Mouse (Mus musculus): ENCODE measurements at regions not wholly inside any gene's neighbourhood (a gene's known extent, or its start where the extent isn't known, plus 50 kb on each side); places are given as distances from the start of the nearest gene placed in this dataset.
A peak's percentile ranks its signal among the peaks of the same experiment; 100 is the strongest.
"Not testable (repeated sequence)": the region's sequence is repeated elsewhere in the genome, so short reads cannot be mapped to it uniquely, and the experiment has no call there.

- Histone ChIP-seq H3K36me3 (replicated peaks) (no peaks in the 10 kb centered on the region), H3K4me1 (no peaks in the 10 kb centered on the region), H3K9ac (no peak overlapping the region), H3K27ac (no peak overlapping the region), H3K9me3 (no peaks in the 10 kb centered on the region), H3K4me2 (no peak overlapping the region), H3K4me3 (no peak overlapping the region), H3K27me3 (replicated peaks) (no peaks in the 10 kb centered on the region)
- 85% methylated on average over 5 of the region's 5 CpGs for WGBS
- no peak for ATAC-seq (replicated peaks)
These were observed 250.9 kb downstream of the Fgf9 start for GRCm38 (mm10) chr14:58321234-58321633.

- H3K27me3 ChIP-seq (replicated peaks), result no peaks in the 10 kb centered on the region
- no peak overlapping the region for H3K27ac ChIP-seq
- no peak overlapping the region for H3K4me2 ChIP-seq
- ATAC-seq (replicated peaks), result no peak
- WGBS, result 83% methylated on average over 3 of the region's 3 CpGs
- H3K4me3 ChIP-seq, result no peak overlapping the region
- no peaks in the 10 kb centered on the region for H3K36me3 ChIP-seq (replicated peaks)
- H3K4me1 ChIP-seq, result no peaks in the 10 kb centered on the region
- H3K9ac ChIP-seq, result no peak overlapping the region
- no peaks in the 10 kb centered on the region for H3K9me3 ChIP-seq
These were observed 247.3 kb downstream of the Fgf9 start for GRCm38 (mm10) chr14:58317640-58318039.

- no peak overlapping the region for H3K27ac ChIP-seq
- no peak overlapping the region for H3K4me3 ChIP-seq
- H3K27me3 ChIP-seq (replicated peaks), result no peaks in the 10 kb centered on the region
- no peaks in the 10 kb centered on the region for H3K4me1 ChIP-seq
- 60% methylated on average over 4 of the region's 4 CpGs for WGBS
- no peak for ATAC-seq (replicated peaks)
- no peaks in the 10 kb centered on the region for H3K9me3 ChIP-seq
- H3K9ac ChIP-seq, result no peak overlapping the region
- no peak overlapping the region for H3K4me2 ChIP-seq
- H3K36me3 ChIP-seq (replicated peaks), result no peaks in the 10 kb centered on the region
These were observed 246.9 kb downstream of the Fgf9 start for GRCm38 (mm10) chr14:58317231-58317630.

- ATAC-seq (replicated peaks), result no peak
- no peak overlapping the region for H3K9ac ChIP-seq
These were observed 237.3 kb downstream of the Fgf9 start for GRCm38 (mm10) chr14:58307695-58308094.

GRCm38 (mm10) chr14:58306832-58307521 is 236.6 kb downstream of the Fgf9 start:
- H3K4me2 ChIP-seq, result no peak overlapping the region
- no peak overlapping the region for H3K9ac ChIP-seq
- WGBS, result 67% methylated on average over 11 of the region's 11 CpGs
- H3K4me1 ChIP-seq, result no peaks in the 10 kb centered on the region
- H3K4me3 ChIP-seq, result no peak overlapping the region
- no peaks in the 10 kb centered on the region for H3K9me3 ChIP-seq
- H3K36me3 ChIP-seq (replicated peaks), result no peaks in the 10 kb centered on the region
- no peak overlapping the region for H3K27ac ChIP-seq
- H3K27me3 ChIP-seq (replicated peaks), result no peaks in the 10 kb centered on the region
- no peak for ATAC-seq (replicated peaks)

More at GRCm38 (mm10) chr14:58307695-58308094, 237.3 kb downstream of the Fgf9 start:
- Histone ChIP-seq H3K36me3 (replicated peaks) (no peaks in the 10 kb centered on the region), H3K27me3 (replicated peaks) (no peaks in the 10 kb centered on the region), H3K4me3 (no peak overlapping the region), H3K4me1 (no peaks in the 10 kb centered on the region), H3K4me2 (no peak overlapping the region), H3K27ac (no peak overlapping the region), H3K9me3 (no peaks in the 10 kb centered on the region)
- WGBS, result 91% methylated on average over 6 of the region's 6 CpGs

- Histone ChIP-seq H3K4me3 (no peak overlapping the region), H3K27me3 (replicated peaks) (no peaks in the 10 kb centered on the region), H3K4me2 (no peak overlapping the region), H3K36me3 (replicated peaks) (no peaks in the 10 kb centered on the region), H3K9me3 (no peaks in the 10 kb centered on the region), H3K27ac (no peak overlapping the region), H3K9ac (no peak overlapping the region), H3K4me1 (no peaks in the 10 kb centered on the region)
- no peak for ATAC-seq (replicated peaks)
- 81% methylated on average over 10 of the region's 10 CpGs for WGBS
These were observed 230.1 kb downstream of the Fgf9 start for GRCm38 (mm10) chr14:58300411-58300887.

- no peaks in the 10 kb centered on the region for H3K9me3 ChIP-seq
- H3K27ac ChIP-seq, result no peak overlapping the region
- H3K27me3 ChIP-seq (replicated peaks), result no peaks in the 10 kb centered on the region
- no peak overlapping the region for H3K4me2 ChIP-seq
- WGBS, result 87% methylated on average over 13 of the region's 13 CpGs
- no peaks in the 10 kb centered on the region for H3K36me3 ChIP-seq (replicated peaks)
- no peaks in the 10 kb centered on the region for H3K4me1 ChIP-seq
- no peak overlapping the region for H3K9ac ChIP-seq
- H3K4me3 ChIP-seq, result no peak overlapping the region
- ATAC-seq (replicated peaks), result no peak
These were observed 215.7 kb downstream of the Fgf9 start for GRCm38 (mm10) chr14:58286007-58286525.

GRCm38 (mm10) chr14:58282708-58283290 is 212.5 kb downstream of the Fgf9 start:
- no peaks in the 10 kb centered on the region for H3K27me3 ChIP-seq (replicated peaks)
- H3K36me3 ChIP-seq (replicated peaks), result no peaks in the 10 kb centered on the region
- no peaks in the 10 kb centered on the region for H3K9me3 ChIP-seq
- peak overlapping the region; percentile 9; the same call in 1 of the 2 replicates for H3K4me2 ChIP-seq
- H3K27ac ChIP-seq, result no peak overlapping the region
- ATAC-seq (replicated peaks), result no peak
- no peak overlapping the region for H3K9ac ChIP-seq
- 76% methylated on average over 15 of the region's 15 CpGs for WGBS
- H3K4me3 ChIP-seq, result no peak overlapping the region
- H3K4me1 ChIP-seq, result no peaks in the 10 kb centered on the region

GRCm38 (mm10) chr14:58282264-58282663 is 211.9 kb downstream of the Fgf9 start:
- Histone ChIP-seq H3K27ac (no peak overlapping the region), H3K4me3 (no peak overlapping the region), H3K9me3 (no peaks in the 10 kb centered on the region), H3K36me3 (replicated peaks) (no peaks in the 10 kb centered on the region), H3K4me2 (no peak overlapping the region), H3K27me3 (replicated peaks) (no peaks in the 10 kb centered on the region), H3K9ac (no peak overlapping the region), H3K4me1 (no peaks in the 10 kb centered on the region)
- no peak for ATAC-seq (replicated peaks)
- 61% methylated on average over 3 of the region's 3 CpGs for WGBS

GRCm38 (mm10) chr14:58274440-58274839 is 204.1 kb downstream of the Fgf9 start:
- 88% methylated on average over 2 of the region's 2 CpGs for WGBS
- not testable (repeated sequence) for H3K27me3 ChIP-seq (replicated peaks); H3K27ac ChIP-seq; H3K9ac ChIP-seq; H3K4me1 ChIP-seq; H3K9me3 ChIP-seq; H3K36me3 ChIP-seq (replicated peaks); ATAC-seq (replicated peaks); H3K4me3 ChIP-seq; H3K4me2 ChIP-seq

GRCm38 (mm10) chr14:58273693-58274419 is 203.5 kb downstream of the Fgf9 start:
- no peaks in the 10 kb centered on the region for H3K4me1 ChIP-seq
- no peak for ATAC-seq (replicated peaks)
- no peak overlapping the region for H3K4me2 ChIP-seq
- H3K4me3 ChIP-seq, result no peak overlapping the region
- WGBS, result 79% methylated on average over 10 of the region's 10 CpGs
- no peaks in the 10 kb centered on the region for H3K27me3 ChIP-seq (replicated peaks)
- H3K36me3 ChIP-seq (replicated peaks), result no peaks in the 10 kb centered on the region
- H3K9me3 ChIP-seq, result no peaks in the 10 kb centered on the region
- H3K9ac ChIP-seq, result no peak overlapping the region
- H3K27ac ChIP-seq, result no peak overlapping the region

GRCm38 (mm10) chr14:58265373-58265772 is 195.0 kb downstream of the Fgf9 start:
- Histone ChIP-seq H3K4me2 (no peak overlapping the region), H3K4me1 (no peaks in the 10 kb centered on the region), H3K9ac (no peak overlapping the region), H3K27me3 (replicated peaks) (no peaks in the 10 kb centered on the region), H3K27ac (no peak overlapping the region), H3K36me3 (replicated peaks) (no peaks in the 10 kb centered on the region), H3K4me3 (no peak overlapping the region), H3K9me3 (no peaks in the 10 kb centered on the region)
- WGBS, result 40% methylated on average over 7 of the region's 7 CpGs
- no peak for ATAC-seq (replicated peaks)

Data from midbrain, embryonic 15.5 days (tissue).